Mouse (Mus musculus): Measurements from ENCODE around the gene Adk. TPM values are rescaled to one million over a fixed set of nuclear protein-coding genes. Genes with fewer than 3 reads are reported as not detected.

The Adk gene
- total and polyA plus RNA-seq, 3 experiments: 47.9 to 129 (median 59.0) TPM

- H3K4me1 ChIP-seq (ENCODE audit: control insufficient read depth in 1 of 2, insufficient read depth in 2 of 2): peaks cover 0 to 9% of the 10 kb centered on the region in 2 experiments; a peak in 3 of 4 replicates
Measured at GRCm38 (mm10) chr14:21402621-21403405, 350.4 kb downstream of the Adk start.

GRCm38 (mm10) chr14:21406946-21407345 lies 354.6 kb downstream of the Adk start:
- Histone ChIP-seq H3K9ac (ENCODE audit: insufficient read depth, low read depth) (no peak overlapping the region), H3K4me3 (replicated peaks in 1 of 3; ENCODE audit: low read depth in 2 of 3, low read length in 2 of 3, poor library complexity in 1 of 3) (no peak overlapping the region), H3K79me2 (replicated peaks; ENCODE audit: control insufficient read depth, extremely low read depth, insufficient read depth, poor library complexity, severe bottlenecking) (no peaks in the 10 kb centered on the region), H3K4me2 (ENCODE audit: insufficient read depth, low read depth, poor library complexity, severe bottlenecking) (no peak overlapping the region), H3K9me3 (replicated peaks; ENCODE audit: low read length) (no peaks in the 10 kb centered on the region), H3K27me3 (replicated peaks) (no peaks in the 10 kb centered on the region), H3K36me3 (replicated peaks in 1 of 2; ENCODE audit: control insufficient read depth in 1 of 2, insufficient read depth in 1 of 2, low read length in 1 of 2) (no peaks in the 10 kb centered on the region), H3K27ac (ENCODE audit: insufficient read depth, low read depth) (no peak overlapping the region), H3K4me1 (ENCODE audit: control insufficient read depth in 1 of 2, insufficient read depth in 2 of 2) (peaks cover 0 to 5% of the 10 kb centered on the region in 2 experiments; a peak in 3 of 4 replicates)
- dilution Hi-C loops (cut with MboI; ENCODE audit: extremely low pct_ligation_motif_present, extremely low pct_unique_long_range_greater_than_20kb, low sequenced_read_pairs): no loop called here
- in situ Hi-C loops (cut with MboI; ENCODE audit: low pct_ligation_motif_present, low pct_unique_long_range_greater_than_20kb, low sequenced_read_pairs): no loop called here
- TF ChIP-seq ETS1 (conservative IDR thresholded peaks at IDR 0.05; ENCODE audit: low read depth, low read length): no peak
- TF ChIP-seq CHD1 (IDR thresholded peaks at IDR 0.05; ENCODE audit: low read depth, low read length): no peak
- no peak for TF ChIP-seq POLR2A (IDR thresholded peaks at IDR 0.05; ENCODE audit: low read depth, low read length)
- no peak for TF ChIP-seq GABPA (IDR thresholded peaks at IDR 0.05; ENCODE audit: insufficient replicate concordance, low read depth, low read length)
- no peak for TF ChIP-seq JUND (conservative IDR thresholded peaks at IDR 0.05; ENCODE audit: low read depth, low read length)
- TF ChIP-seq UBTF (IDR thresholded peaks at IDR 0.05; ENCODE audit: low read depth, low read length): no peak
- TF ChIP-seq MAZ (IDR thresholded peaks at IDR 0.05; ENCODE audit: low read depth, low read length): no peak
- no peak for TF ChIP-seq MEF2A (IDR thresholded peaks at IDR 0.05; ENCODE audit: borderline replicate concordance, low read depth, low read length)
- TF ChIP-seq MXI1 (IDR thresholded peaks at IDR 0.05; ENCODE audit: low read depth, low read length): no peak
- TF ChIP-seq CHD2 (IDR thresholded peaks at IDR 0.05; ENCODE audit: low read length): no peak
- TF ChIP-seq SIN3A (IDR thresholded peaks at IDR 0.05; ENCODE audit: low read length): no peak
- TF ChIP-seq RAD21 (IDR thresholded peaks at IDR 0.05; ENCODE audit: low read depth, low read length): no peak
- no peak for TF ChIP-seq NRF1 (IDR thresholded peaks at IDR 0.05; ENCODE audit: low read depth, low read length)
- no peak for TF ChIP-seq CTCF (conservative IDR thresholded peaks at IDR 0.05 in 1 of 2, IDR thresholded peaks at IDR 0.05 in 1 of 2; ENCODE audit: low read depth in 2 of 2, low read length in 2 of 2)
- TF ChIP-seq MAFK (IDR thresholded peaks at IDR 0.05; ENCODE audit: insufficient replicate concordance, low read length): no peak
- no peak for TF ChIP-seq JUN (IDR thresholded peaks at IDR 0.05; ENCODE audit: insufficient read depth, low read depth, low read length)
- no peak for TF ChIP-seq ZNF384 (IDR thresholded peaks at IDR 0.05; ENCODE audit: low read depth, low read length)
- TF ChIP-seq POLR2AphosphoS2 (IDR thresholded peaks at IDR 0.05; ENCODE audit: low read depth, low read length): no peak
- no peak for TF ChIP-seq ZC3H11A (IDR thresholded peaks at IDR 0.05; ENCODE audit: low read depth, low read length)
- TF ChIP-seq BHLHE40 (IDR thresholded peaks at IDR 0.05; ENCODE audit: low read depth, low read length): no peak
- no peak for DNase-seq (ENCODE audit: extremely low read depth)

More at GRCm38 (mm10) chr14:21402621-21403405, 350.4 kb downstream of the Adk start:
- H3K4me2 ChIP-seq (ENCODE audit: insufficient read depth, low read depth, poor library complexity, severe bottlenecking): no peak overlapping the region
- H3K9me3 ChIP-seq (replicated peaks; ENCODE audit: low read length): no peaks in the 10 kb centered on the region
- no peak for TF ChIP-seq MAZ (IDR thresholded peaks at IDR 0.05; ENCODE audit: low read depth, low read length)
- TF ChIP-seq ZC3H11A (IDR thresholded peaks at IDR 0.05; ENCODE audit: low read depth, low read length): no peak
- TF ChIP-seq NELFE (IDR thresholded peaks at IDR 0.05; ENCODE audit: low read depth, low read length): no peak
- TF ChIP-seq JUN (IDR thresholded peaks at IDR 0.05; ENCODE audit: insufficient read depth, low read depth, low read length): no peak
- TF ChIP-seq ETS1 (conservative IDR thresholded peaks at IDR 0.05; ENCODE audit: low read depth, low read length): no peak
- no peak for TF ChIP-seq CTCF (conservative IDR thresholded peaks at IDR 0.05 in 1 of 2, IDR thresholded peaks at IDR 0.05 in 1 of 2; ENCODE audit: low read depth in 2 of 2, low read length in 2 of 2)
- no peak for TF ChIP-seq NRF1 (IDR thresholded peaks at IDR 0.05; ENCODE audit: low read depth, low read length)
- no peak for TF ChIP-seq MAFK (IDR thresholded peaks at IDR 0.05; ENCODE audit: insufficient replicate concordance, low read length)
- TF ChIP-seq POLR2A (IDR thresholded peaks at IDR 0.05; ENCODE audit: low read depth, low read length): no peak
- no peaks in the 10 kb centered on the region for H3K79me2 ChIP-seq (replicated peaks; ENCODE audit: control insufficient read depth, extremely low read depth, insufficient read depth, poor library complexity, severe bottlenecking)
- dilution Hi-C loops (cut with MboI; ENCODE audit: extremely low pct_ligation_motif_present, extremely low pct_unique_long_range_greater_than_20kb, low sequenced_read_pairs) (no loop called here), in situ Hi-C loops (cut with MboI; ENCODE audit: low pct_ligation_motif_present, low pct_unique_long_range_greater_than_20kb, low sequenced_read_pairs) (no loop called here)
- no peaks in the 10 kb centered on the region for H3K36me3 ChIP-seq (replicated peaks in 1 of 2; ENCODE audit: control insufficient read depth in 1 of 2, insufficient read depth in 1 of 2, low read length in 1 of 2)
- no peak overlapping the region for H3K4me3 ChIP-seq (replicated peaks in 1 of 3; ENCODE audit: low read depth in 2 of 3, low read length in 2 of 3, poor library complexity in 1 of 3)
- no peak overlapping the region for H3K27ac ChIP-seq (ENCODE audit: insufficient read depth, low read depth)
- no peaks in the 10 kb centered on the region for H3K27me3 ChIP-seq (replicated peaks)
- DNase-seq (ENCODE audit: extremely low read depth): no peak
- H3K9ac ChIP-seq (ENCODE audit: insufficient read depth, low read depth): no peak overlapping the region

Data from CH12.LX (cell line).